Mouse (Mus musculus): ENCODE data around the gene Cd59b.
"Not testable (repeated sequence)": the region's sequence is repeated elsewhere in the genome, so short reads cannot be mapped to it uniquely, and the experiment has no call there.

Cd59b gene

GRCm38 (mm10) chr2:104064152-104064551, 5.5 kb upstream of the Cd59b start:
- no peak for DNase-seq (ENCODE audit: low read depth, low spot score)

GRCm38 (mm10) chr2:104065526-104065925, 4.1 kb upstream of the Cd59b start, which contains the start of gene Gm10912:
TSS of gene Gm10912 (plus strand) at chr2:104065826.
- not testable (repeated sequence) for DNase-seq (ENCODE audit: low read depth, low spot score)

- not testable (repeated sequence) for DNase-seq (ENCODE audit: low read depth, low spot score)
These were observed 1.2 kb upstream of the Cd59b start, which contains the start of gene Gm10799 for GRCm38 (mm10) chr2:104068450-104068849. TSS of gene Gm10799 (minus strand) at chr2:104068550.

- DNase-seq (ENCODE audit: low read depth, low spot score): not testable (repeated sequence)
These were observed 8.6 kb downstream of the Cd59b start for GRCm38 (mm10) chr2:104078285-104078684.

- not testable (repeated sequence) for DNase-seq (ENCODE audit: low read depth, low spot score)
These were observed 11.9 kb downstream of the Cd59b start for GRCm38 (mm10) chr2:104081436-104082050.

- no peak for DNase-seq (ENCODE audit: low read depth, low spot score)
These were observed 12.8 kb downstream of the Cd59b start for GRCm38 (mm10) chr2:104082474-104082873.

- not testable (repeated sequence) for DNase-seq (ENCODE audit: low read depth, low spot score)
These were observed 14.4 kb downstream of the Cd59b start for GRCm38 (mm10) chr2:104084027-104084426.

GRCm38 (mm10) chr2:104087562-104087961, 17.9 kb downstream of the Cd59b start:
- not testable (repeated sequence) for DNase-seq (ENCODE audit: low read depth, low spot score)

- DNase-seq (ENCODE audit: low read depth, low spot score): no peak
These were observed 23.7 kb downstream of the Cd59b start for GRCm38 (mm10) chr2:104093305-104093704.

GRCm38 (mm10) chr2:104095741-104096213, 26.1 kb downstream of the Cd59b start, which contains the start of gene Cd59a:
TSS of gene Cd59a (plus strand) at chr2:104095801.
- peak; percentile 77 for DNase-seq (ENCODE audit: low read depth, low spot score)

- DNase-seq (ENCODE audit: low read depth, low spot score): no peak
These were observed 26.6 kb downstream of the Cd59b start for GRCm38 (mm10) chr2:104096256-104096655.

GRCm38 (mm10) chr2:104096796-104097195, 27.1 kb downstream of the Cd59b start:
- not testable (repeated sequence) for DNase-seq (ENCODE audit: low read depth, low spot score)

- DNase-seq (ENCODE audit: low read depth, low spot score): not testable (repeated sequence)
These were observed 27.7 kb downstream of the Cd59b start for GRCm38 (mm10) chr2:104097396-104097795.

- no peak for DNase-seq (ENCODE audit: low read depth, low spot score)
These were observed 29.0 kb downstream of the Cd59b start for GRCm38 (mm10) chr2:104098529-104099230.

- no peak for DNase-seq (ENCODE audit: low read depth, low spot score)
These were observed 29.6 kb downstream of the Cd59b start for GRCm38 (mm10) chr2:104099231-104099585.

GRCm38 (mm10) chr2:104099946-104100345, 30.3 kb downstream of the Cd59b start:
- DNase-seq (ENCODE audit: low read depth, low spot score): no peak

GRCm38 (mm10) chr2:104104800-104105199, 35.2 kb downstream of the Cd59b start:
- no peak for DNase-seq (ENCODE audit: low read depth, low spot score)

- not testable (repeated sequence) for DNase-seq (ENCODE audit: low read depth, low spot score)
These were observed 39.4 kb downstream of the Cd59b start for GRCm38 (mm10) chr2:104109021-104109420.

GRCm38 (mm10) chr2:104109528-104109927, 39.9 kb downstream of the Cd59b start:
- no peak for DNase-seq (ENCODE audit: low read depth, low spot score)

- no peak for DNase-seq (ENCODE audit: low read depth, low spot score)
These were observed 40.4 kb downstream of the Cd59b start for GRCm38 (mm10) chr2:104110031-104110430.

GRCm38 (mm10) chr2:104111170-104111797, 41.6 kb downstream of the Cd59b start:
- DNase-seq (ENCODE audit: low read depth, low spot score): not testable (repeated sequence)

GRCm38 (mm10) chr2:104113563-104113962, 43.9 kb downstream of the Cd59b start:
- DNase-seq (ENCODE audit: low read depth, low spot score): not testable (repeated sequence)

Measured in mesoderm, embryonic 11.5 days (tissue).